Mouse (Mus musculus) lung, embryonic 14.5 days (tissue): ENCODE results near the gene Psmb2. TPM values are rescaled to one million over a fixed set of nuclear protein-coding genes. Genes with fewer than 3 reads are reported as not detected.

Experiments used
- ATAC-seq: fragments of 200-750 bp; cut with Nextera tagmentation; 2 replicates; pipeline ENCODE4 v1.8.0; 2017; ENCODE audit warnings: mild to moderate bottlenecking, moderate TSS enrichment, moderate library complexity; ENCODE audit not compliant: insufficient read depth
- DNase-seq: peaks from one replicate; pipeline ENCODE4 v3.0.0-alpha.2; 2015
- H3K27ac ChIP-seq: fragments of 300-500 bp; sonication (generic); 2 replicates; pipeline ENCODE4 v1.5.1; 2014; ENCODE audit warnings: low read depth, mild to moderate bottlenecking, moderate library complexity
- H3K27me3 ChIP-seq: fragments of 300-500 bp; sonication (generic); 2 replicates; pipeline ENCODE4 v1.6.1; 2014; ENCODE audit warnings: low read length, control low read depth; ENCODE audit not compliant: insufficient read depth
- H3K36me3 ChIP-seq: fragments of 300-500 bp; sonication (generic); 2 replicates; pipeline ENCODE4 v1.6.1; 2014; ENCODE audit warnings: control low read depth; ENCODE audit not compliant: insufficient read depth
- H3K4me1 ChIP-seq: fragments of 300-500 bp; sonication (generic); 2 replicates; pipeline ENCODE4 v1.6.1; 2014; ENCODE audit warnings: antibody characterized with exemption, control low read depth; ENCODE audit not compliant: insufficient read depth
- H3K4me2 ChIP-seq: fragments of 300-500 bp; sonication (generic); 2 replicates; pipeline ENCODE4 v1.6.1; 2014; ENCODE audit warnings: mild to moderate bottlenecking
- H3K4me3 ChIP-seq: fragments of 300-500 bp; sonication (generic); 2 replicates; pipeline ENCODE4 v1.5.1; 2014; ENCODE audit warnings: low read depth, low read length
- H3K9ac ChIP-seq: fragments of 300-500 bp; sonication (generic); 2 replicates; pipeline ENCODE4 v1.6.1; 2014
- H3K9me3 ChIP-seq: fragments of 300-500 bp; sonication (generic); 2 replicates; pipeline ENCODE4 v1.6.1; 2016; ENCODE audit warnings: low read depth, low read length, control low read depth
- CTCF ChIP-seq: IDR thresholded peaks from 2 replicates; pipeline ENCODE4 v1.5.1; 2016; ENCODE audit warnings: antibody characterized with exemption, low read depth
- WGBS: fragments of 180-500 bp; shearing (Covaris S2); extraction: QIAGEN DNeasy Blood & Tissue Kit; methylation state at CpG from one replicate; pipeline ENCODE4 v1.1.7; 2014; 5-methylcytosine and 5-hydroxymethylcytosine counted together
- polyA plus RNA-seq: library from polyadenylated mRNA; unstranded; fragments of >200 nt; fragmentation: Nextera tagmentation; extraction: Ambion mirVana; gene quantifications from 2 replicates; pipeline ENCODE4 v1.2.1, GENCODE M21; 2014

The Psmb2 gene
- 510 and 528 TPM in 2 replicates for polyA plus RNA-seq

DNA sequence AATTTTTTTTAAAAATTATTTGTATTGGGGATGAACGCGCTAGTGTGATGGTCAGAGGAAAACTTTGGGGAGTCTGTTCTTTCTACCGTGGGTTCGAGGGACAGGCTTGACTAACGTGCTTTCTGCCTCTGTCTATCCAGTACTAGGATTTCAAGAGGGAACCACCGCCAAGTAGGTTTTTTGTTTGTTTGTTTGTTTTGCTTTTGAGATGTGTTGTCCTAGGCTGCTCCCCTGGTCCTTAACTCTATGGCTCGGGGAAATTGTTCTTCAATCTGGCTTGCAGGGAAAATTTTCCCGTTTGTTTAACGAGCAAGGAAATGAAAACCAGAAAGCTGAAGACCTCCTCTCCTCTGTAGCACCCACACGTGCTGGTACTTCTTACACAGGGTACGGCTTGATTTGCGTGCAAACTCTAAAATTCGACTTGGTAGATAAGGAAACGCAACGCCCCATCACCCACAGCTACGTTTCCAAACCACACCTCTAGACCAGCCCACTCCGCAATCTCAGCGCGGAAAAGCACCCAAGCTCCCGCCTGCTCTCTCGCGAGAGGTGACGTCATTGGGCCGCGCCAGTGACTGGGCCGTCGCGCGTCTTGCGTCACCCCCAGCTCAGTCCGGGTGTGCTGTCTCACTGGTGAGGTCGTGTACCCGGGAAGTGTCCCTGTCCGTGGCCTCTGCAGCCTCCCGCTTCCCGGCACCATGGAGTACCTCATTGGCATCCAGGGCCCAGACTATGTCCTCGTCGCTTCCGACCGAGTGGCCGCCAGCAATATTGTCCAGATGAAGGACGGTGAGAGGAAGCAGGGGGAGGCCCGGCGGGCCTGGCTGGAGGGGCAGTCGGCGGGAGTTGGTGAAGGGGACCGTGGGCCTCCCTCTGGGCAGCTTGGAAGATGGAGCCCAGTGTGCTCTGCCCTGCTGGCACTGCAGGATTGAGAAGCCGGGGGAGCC lies at the start of gene Psmb2:
Gene Psmb2 (plus strand): TSS at position 577 of the 950 bp plus-strand sequence.
- Histone ChIP-seq H3K9ac (peak within 1 kb of the TSS; percentile 92), H3K9me3 (no peaks in the 10 kb centered on the region), H3K4me1 (no peaks in the 10 kb centered on the region; the same call in 1 of the 2 replicates), H3K27me3 (no peaks in the 10 kb centered on the region), H3K27ac (peak within 1 kb of the TSS; percentile 69; the same call in 1 of the 2 replicates), H3K36me3 (no peaks in the 10 kb centered on the region), H3K4me3 (peak within 1 kb of the TSS; percentile 87), H3K4me2 (peak within 1 kb of the TSS; percentile 82)
- TF ChIP-seq CTCF, result no peak
- ATAC-seq, result peak; percentile 99
- peak; percentile 99 for DNase-seq
- 3% methylated on average over 48 of the region's 48 CpGs for WGBS

- ATAC-seq (no peak), DNase-seq (peak; percentile 47)
- Histone ChIP-seq H3K4me3 (no peak overlapping the region), H3K9ac (no peak overlapping the region), H3K9me3 (no peaks in the 10 kb centered on the region), H3K27ac (no peak overlapping the region), H3K4me2 (no peak overlapping the region), H3K27me3 (no peaks in the 10 kb centered on the region), H3K36me3 (no peaks in the 10 kb centered on the region), H3K4me1 (no peaks in the 10 kb centered on the region)
- WGBS, result 42% methylated on average over 2 of the region's 2 CpGs
- peak; percentile 4; the same call in 1 of the 2 replicates for TF ChIP-seq CTCF
Observed at GRCm38 (mm10) chr4:126631922-126632321, 45.5 kb upstream of the Psmb2 start.

- no peak overlapping the region for H3K27ac ChIP-seq
- H3K4me2 ChIP-seq, result no peak overlapping the region
- DNase-seq (no peak), ATAC-seq (no peak)
- 49% methylated on average over 3 of the region's 3 CpGs for WGBS
- TF ChIP-seq CTCF, result no peak
- H3K9me3 ChIP-seq, result no peaks in the 10 kb centered on the region
- H3K27me3 ChIP-seq, result no peaks in the 10 kb centered on the region
- H3K4me1 ChIP-seq, result no peaks in the 10 kb centered on the region
- H3K9ac ChIP-seq, result no peak overlapping the region
- no peaks in the 10 kb centered on the region for H3K36me3 ChIP-seq
- H3K4me3 ChIP-seq, result no peak overlapping the region
Observed at GRCm38 (mm10) chr4:126632668-126633067, 44.8 kb upstream of the Psmb2 start.

GRCm38 (mm10) chr4:126636330-126636729 lies 41.1 kb upstream of the Psmb2 start:
- ATAC-seq (no peak), DNase-seq (no peak)
- H3K4me2 ChIP-seq, result no peak overlapping the region
- no peak overlapping the region for H3K27ac ChIP-seq
- 25% methylated on average over 11 of the region's 11 CpGs for WGBS
- TF ChIP-seq CTCF, result no peak
- H3K36me3 ChIP-seq, result no peaks in the 10 kb centered on the region
- H3K9me3 ChIP-seq, result no peaks in the 10 kb centered on the region
- no peak overlapping the region for H3K4me3 ChIP-seq
- H3K9ac ChIP-seq, result no peak overlapping the region
- H3K4me1 ChIP-seq, result no peaks in the 10 kb centered on the region
- H3K27me3 ChIP-seq, result no peaks in the 10 kb centered on the region

DNA sequence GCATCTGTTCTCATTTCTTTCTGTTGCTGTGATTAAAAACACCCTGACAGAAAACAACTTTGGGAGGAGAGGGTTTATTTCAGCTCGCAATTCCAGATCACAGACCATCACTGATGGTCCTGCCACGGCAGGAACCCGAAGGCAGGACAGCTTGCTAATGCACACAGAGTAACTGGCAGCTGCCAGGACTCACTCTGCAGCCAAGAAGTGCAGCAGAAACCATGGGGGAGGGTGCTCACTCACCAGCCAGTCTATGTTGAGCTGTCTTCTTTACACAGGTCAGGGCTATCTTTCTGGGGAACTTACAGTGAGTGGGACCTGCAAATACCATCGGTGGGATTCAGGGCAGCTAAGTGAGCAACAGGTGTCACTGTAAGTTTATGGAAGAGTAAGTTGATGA lies 40.0 kb upstream of the Psmb2 start:
- Histone ChIP-seq H3K9ac (no peak overlapping the region), H3K36me3 (no peaks in the 10 kb centered on the region), H3K27ac (no peak overlapping the region), H3K4me1 (no peaks in the 10 kb centered on the region), H3K9me3 (no peaks in the 10 kb centered on the region), H3K27me3 (no peaks in the 10 kb centered on the region), H3K4me3 (no peak overlapping the region), H3K4me2 (no peak overlapping the region)
- ATAC-seq (no peak), DNase-seq (no peak)
- TF ChIP-seq CTCF, result no peak
- WGBS, result 59% methylated on average over 4 of the region's 4 CpGs

- H3K36me3 ChIP-seq, result no peaks in the 10 kb centered on the region
- no peaks in the 10 kb centered on the region for H3K9me3 ChIP-seq
- WGBS, result 54% methylated on average over 7 of the region's 7 CpGs
- no peak overlapping the region for H3K4me2 ChIP-seq
- DNase-seq (no peak), ATAC-seq (no peak)
- no peaks in the 10 kb centered on the region for H3K4me1 ChIP-seq
- H3K4me3 ChIP-seq, result no peak overlapping the region
- no peaks in the 10 kb centered on the region for H3K27me3 ChIP-seq
- no peak overlapping the region for H3K27ac ChIP-seq
- TF ChIP-seq CTCF, result no peak
- no peak overlapping the region for H3K9ac ChIP-seq
Observed at GRCm38 (mm10) chr4:126639339-126639738, 38.1 kb upstream of the Psmb2 start.

- Histone ChIP-seq H3K36me3 (no peaks in the 10 kb centered on the region), H3K4me3 (no peak overlapping the region), H3K27ac (no peak overlapping the region), H3K4me2 (no peak overlapping the region), H3K9ac (no peak overlapping the region), H3K4me1 (no peaks in the 10 kb centered on the region), H3K9me3 (no peaks in the 10 kb centered on the region), H3K27me3 (no peaks in the 10 kb centered on the region)
- TF ChIP-seq CTCF, result no peak
- ATAC-seq (no peak), DNase-seq (no peak)
- 37% methylated on average over 9 of the region's 9 CpGs for WGBS
Observed at GRCm38 (mm10) chr4:126641901-126642300, 35.5 kb upstream of the Psmb2 start.
